Mouse (Mus musculus) liver, embryonic 12.5 days (tissue): ENCODE measurements around the gene Krt26. TPM values are rescaled to one million over a fixed set of nuclear protein-coding genes. Genes with fewer than 3 reads are reported as not detected.

ENCODE experiments used
- ATAC-seq: fragments of 200-750 bp; cut with Nextera tagmentation; 2 replicates; pipeline ENCODE4 v1.8.0; 2017; ENCODE audit warnings: moderate number of reproducible peaks, mild to moderate bottlenecking, moderate library complexity
- H3K27ac ChIP-seq: fragments of 300-500 bp; sonication (generic); 2 replicates; pipeline ENCODE4 v1.5.1; 2016; ENCODE audit warnings: mild to moderate bottlenecking
- H3K27me3 ChIP-seq: fragments of 300-500 bp; sonication (generic); replicated peaks from 2 replicates; pipeline ENCODE4 v1.6.1; 2016; ENCODE audit warnings: mild to moderate bottlenecking, moderate library complexity
- H3K36me3 ChIP-seq: fragments of 300-500 bp; sonication (generic); 2 replicates; pipeline ENCODE4 v1.6.1; 2016; ENCODE audit warnings: mild to moderate bottlenecking, moderate library complexity
- H3K4me1 ChIP-seq: fragments of 300-500 bp; sonication (generic); 2 replicates; pipeline ENCODE4 v1.6.1; 2016
- H3K4me2 ChIP-seq: fragments of 300-500 bp; sonication (generic); 2 replicates; pipeline ENCODE4 v1.6.1; 2016; ENCODE audit warnings: mild to moderate bottlenecking, moderate library complexity
- H3K4me3 ChIP-seq: fragments of 300-500 bp; sonication (generic); 2 replicates; pipeline ENCODE4 v1.5.1; 2016; ENCODE audit warnings: mild to moderate bottlenecking, moderate library complexity
- H3K9ac ChIP-seq: fragments of 300-500 bp; sonication (generic); 2 replicates; pipeline ENCODE4 v1.6.1; 2016; ENCODE audit warnings: mild to moderate bottlenecking, moderate library complexity
- H3K9me3 ChIP-seq: fragments of 300-500 bp; sonication (generic); replicated peaks from 2 replicates; pipeline ENCODE4 v1.6.1; 2016; ENCODE audit warnings: mild to moderate bottlenecking, moderate library complexity
- WGBS: fragments of 180-500 bp; shearing (Covaris S2); methylation state at CpG from one replicate; pipeline ENCODE4 v1.1.7; 2016; ENCODE audit not compliant: insufficient replicate concordance; 5-methylcytosine and 5-hydroxymethylcytosine counted together
- polyA plus RNA-seq: library from polyadenylated mRNA; unstranded; fragments of >200 nt; fragmentation: Nextera tagmentation; extraction: Ambion mirVana; gene quantifications from 2 replicates; pipeline ENCODE4 v1.2.1, GENCODE M21; 2016

Gene Krt26
- polyA plus RNA-seq, 1 experiment from 2014 or later: not detected

GRCm38 (mm10) chr11:99281116-99281515, 56.6 kb downstream of the Krt26 start:
- Histone ChIP-seq H3K27ac (no peak overlapping the region), H3K4me2 (no peak overlapping the region), H3K4me3 (no peak overlapping the region), H3K27me3 (no peaks in the 10 kb centered on the region), H3K9ac (no peak overlapping the region), H3K36me3 (no peaks in the 10 kb centered on the region), H3K4me1 (no peaks in the 10 kb centered on the region), H3K9me3 (no peaks in the 10 kb centered on the region)
- WGBS: 59% methylated on average over 9 of the region's 9 CpGs
- ATAC-seq: no peak

- 57% methylated on average over 5 of the region's 5 CpGs for WGBS
- ATAC-seq: no peak
Measured at GRCm38 (mm10) chr11:99279986-99280385, 57.8 kb downstream of the Krt26 start.

More at GRCm38 (mm10) chr11:99279986-99280385, 57.8 kb downstream of the Krt26 start:
- Histone ChIP-seq H3K4me3 (no peak overlapping the region), H3K27ac (no peak overlapping the region), H3K9ac (no peak overlapping the region), H3K4me2 (no peak overlapping the region), H3K9me3 (no peaks in the 10 kb centered on the region), H3K27me3 (no peaks in the 10 kb centered on the region), H3K36me3 (no peaks in the 10 kb centered on the region), H3K4me1 (0 out of 2 replicates have a peak, but pooled peaks cover 1% of the 10 kb centered on the region)

Other genes with a start within 250 kb of the Krt26 start
- gene Tns4, start 248.7 kb downstream of the Krt26 start, polyA plus RNA-seq: 0.17 and 0.39 TPM in 2 replicates
- gene Ccr7, start 182.9 kb downstream of the Krt26 start, polyA plus RNA-seq: 0.39 and 0.44 TPM in 2 replicates
- 114 and 115 TPM in 2 replicates for gene Smarce1, start 106.9 kb downstream of the Krt26 start, polyA plus RNA-seq
- gene Krt222, start 93.9 kb downstream of the Krt26 start, polyA plus RNA-seq: 0.04 and 0.08 TPM in 2 replicates
- not detected in 2 replicates for gene Krt24, start 52.7 kb downstream of the Krt26 start, polyA plus RNA-seq
- not detected in 2 replicates for gene Krt25, start 15.0 kb downstream of the Krt26 start, polyA plus RNA-seq
- not detected in 2 replicates for gene Krt27, start 13.1 kb upstream of the Krt26 start, polyA plus RNA-seq
- 0.07 and 0.11 TPM in 2 replicates for gene Krt28, start 36.9 kb upstream of the Krt26 start, polyA plus RNA-seq
- gene Krt10, start 51.4 kb upstream of the Krt26 start, polyA plus RNA-seq: 5.2 and 6.1 TPM in 2 replicates
- gene Krt12, start 84.3 kb upstream of the Krt26 start, polyA plus RNA-seq: 0.06 TPM in 1 of 2 replicates, not detected in the other
- 23.5 and 24.6 TPM in 2 replicates for gene Krt20, start 100.2 kb upstream of the Krt26 start, polyA plus RNA-seq
- 0.20 and 0.35 TPM in 2 replicates for gene Krt23, start 155.2 kb upstream of the Krt26 start, polyA plus RNA-seq
- gene Krt39, start 183.4 kb upstream of the Krt26 start, polyA plus RNA-seq: not detected in 2 replicates
- gene Krt40, start 205.2 kb upstream of the Krt26 start, polyA plus RNA-seq: not detected in 2 replicates
- gene Krtap3-3, start 212.9 kb upstream of the Krt26 start, polyA plus RNA-seq: not detected in 2 replicates
- gene Krtap3-2, start 218.9 kb upstream of the Krt26 start, polyA plus RNA-seq: not detected in 2 replicates
- not detected in 2 replicates for gene Gm11939, start 221.5 kb upstream of the Krt26 start, polyA plus RNA-seq
- not detected in 2 replicates for gene Krtap3-1, start 228.7 kb upstream of the Krt26 start, polyA plus RNA-seq
- not detected in 2 replicates for gene Krtap1-5, start 243.1 kb upstream of the Krt26 start, polyA plus RNA-seq
- gene Krtap1-4, start 245.7 kb upstream of the Krt26 start, polyA plus RNA-seq: not detected in 2 replicates